Mouse (Mus musculus): ENCODE data around the gene Utp14b.

GRCm38 (mm10) chr1:78688149-78688548 lies 30.3 kb downstream of the Utp14b start:
- TF ChIP-seq POLR2A (IDR thresholded peaks at IDR 0.05; ENCODE audit: low read depth, low read length) (no peak), CTCF (IDR thresholded peaks at IDR 0.05; ENCODE audit: extremely low read depth, insufficient read depth, insufficient read length, insufficient replicate concordance) (no peak)

Measured in spleen, adult 2 months (tissue).